Mouse (Mus musculus) hindbrain, embryonic 11.5 days (tissue): ENCODE results near the gene Zfp941. TPM values are rescaled to one million over a fixed set of nuclear protein-coding genes. Genes with fewer than 3 reads are reported as not detected.

Source experiments
- ATAC-seq: fragments of 200-750 bp; cut with Nextera tagmentation; 2 replicates; pipeline ENCODE4 v1.8.0; 2017; ENCODE audit warnings: mild to moderate bottlenecking, moderate TSS enrichment, moderate library complexity; ENCODE audit not compliant: low FRiP score
- DNase-seq: peaks from one replicate; pipeline ENCODE4 v3.0.0-alpha.2; 2015; ENCODE audit warnings: low spot score
- H3K27ac ChIP-seq: fragments of 300-500 bp; sonication (generic); 2 replicates; pipeline ENCODE4 v1.5.1; 2014; ENCODE audit warnings: mild to moderate bottlenecking, low read depth, low read length
- H3K27me3 ChIP-seq: fragments of 300-500 bp; sonication (generic); 2 replicates; pipeline ENCODE4 v1.6.1; 2014; ENCODE audit warnings: mild to moderate bottlenecking, low read length, moderate library complexity, mixed read lengths; ENCODE audit not compliant: control insufficient read depth, insufficient read depth
- H3K36me3 ChIP-seq: fragments of 300-500 bp; sonication (generic); 2 replicates; pipeline ENCODE4 v1.6.1; 2014; ENCODE audit warnings: mild to moderate bottlenecking, low read length, moderate library complexity, mixed read lengths; ENCODE audit not compliant: control insufficient read depth, insufficient read depth
- H3K4me1 ChIP-seq: fragments of 300-500 bp; sonication (generic); replicated peaks from 2 replicates; pipeline ENCODE4 v1.6.1; 2014; ENCODE audit warnings: low read length, mixed read lengths; ENCODE audit not compliant: control insufficient read depth, insufficient read depth
- H3K4me2 ChIP-seq: fragments of 300-500 bp; sonication (generic); replicated peaks from 2 replicates; pipeline ENCODE4 v1.6.1; 2014; ENCODE audit warnings: mild to moderate bottlenecking, low read depth, low read length
- H3K4me3 ChIP-seq: fragments of 300-500 bp; sonication (generic); 2 replicates; pipeline ENCODE4 v1.5.1; 2014; ENCODE audit warnings: low read depth, low read length
- H3K9ac ChIP-seq: fragments of 300-500 bp; sonication (generic); 2 replicates; pipeline ENCODE4 v1.6.1; 2014; ENCODE audit warnings: low read depth, low read length
- H3K9me3 ChIP-seq: fragments of 300-500 bp; sonication (generic); 2 replicates; pipeline ENCODE4 v1.6.1; 2016; ENCODE audit warnings: low read length; ENCODE audit not compliant: control insufficient read depth
- WGBS: fragments of 180-500 bp; shearing (Covaris S2); extraction: QIAGEN DNeasy Blood & Tissue Kit; methylation state at CpG from one replicate; pipeline ENCODE4 v1.1.7; 2014; 5-methylcytosine and 5-hydroxymethylcytosine counted together
- polyA plus RNA-seq: library from polyadenylated mRNA; unstranded; fragments of >200 nt; fragmentation: Nextera tagmentation; extraction: Ambion mirVana; gene quantifications from 2 replicates; pipeline ENCODE4 v1.2.1, GENCODE M21; 2014

The Zfp941 gene
- polyA plus RNA-seq, 1 experiment from 2014 or later, result 8.1 TPM

DNA sequence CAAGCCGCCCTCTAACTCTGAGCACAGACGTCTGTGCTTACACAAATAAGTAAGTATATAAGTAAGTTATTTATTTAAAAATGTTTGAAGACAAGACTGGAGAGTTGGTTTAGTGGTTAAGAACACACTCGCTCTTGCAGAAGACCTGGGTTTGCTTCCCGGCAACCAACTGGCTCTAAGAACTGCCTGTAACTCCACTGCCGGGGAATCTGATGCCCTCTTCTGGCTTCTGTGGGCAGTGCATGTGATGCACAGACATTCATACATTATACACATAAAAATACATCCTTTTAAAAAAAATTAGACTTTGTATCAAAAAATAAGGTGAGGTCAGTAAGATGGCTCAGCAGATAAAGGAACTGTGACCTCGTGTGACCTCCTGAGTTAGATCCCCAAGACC lies 11.5 kb downstream of the Zfp941 start:
- Histone ChIP-seq H3K4me1 (no peaks in the 10 kb centered on the region), H3K4me2 (no peak overlapping the region), H3K27ac (no peak overlapping the region), H3K4me3 (no peak overlapping the region), H3K27me3 (no peaks in the 10 kb centered on the region), H3K9me3 (no peaks in the 10 kb centered on the region), H3K9ac (no peak overlapping the region), H3K36me3 (no peaks in the 10 kb centered on the region)
- ATAC-seq, result no peak
- WGBS, result 89% methylated on average over 6 of the region's 6 CpGs
- no peak for DNase-seq

DNA sequence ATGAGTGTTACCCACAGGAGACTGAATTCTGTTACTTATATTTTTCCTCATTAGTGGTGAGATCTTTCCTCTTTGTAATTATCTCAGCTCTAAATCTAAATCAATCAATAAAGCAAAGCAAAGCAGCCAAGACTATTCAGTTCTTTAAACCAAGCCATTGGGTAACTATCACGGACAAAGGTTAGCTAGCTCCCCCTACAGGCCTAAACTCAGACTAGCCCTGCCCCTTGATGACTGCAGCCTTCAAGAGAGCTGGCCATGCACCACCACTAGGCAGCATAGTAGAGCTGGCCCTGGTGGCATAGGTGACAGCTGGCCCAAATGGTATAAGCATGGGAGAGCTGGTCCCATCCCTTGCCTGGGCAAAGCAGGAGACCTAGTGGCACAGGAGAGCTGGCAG lies 16.3 kb downstream of the Zfp941 start:
- Histone ChIP-seq H3K27me3 (no peaks in the 10 kb centered on the region), H3K9ac (no peak overlapping the region), H3K4me1 (no peaks in the 10 kb centered on the region), H3K4me2 (no peak overlapping the region), H3K27ac (no peak overlapping the region), H3K36me3 (no peaks in the 10 kb centered on the region), H3K4me3 (no peak overlapping the region), H3K9me3 (no peaks in the 10 kb centered on the region)
- ATAC-seq, result no peak
- peak; percentile 46 for DNase-seq
- WGBS, result 16% methylated on average over 1 of the region's 1 CpGs

DNA sequence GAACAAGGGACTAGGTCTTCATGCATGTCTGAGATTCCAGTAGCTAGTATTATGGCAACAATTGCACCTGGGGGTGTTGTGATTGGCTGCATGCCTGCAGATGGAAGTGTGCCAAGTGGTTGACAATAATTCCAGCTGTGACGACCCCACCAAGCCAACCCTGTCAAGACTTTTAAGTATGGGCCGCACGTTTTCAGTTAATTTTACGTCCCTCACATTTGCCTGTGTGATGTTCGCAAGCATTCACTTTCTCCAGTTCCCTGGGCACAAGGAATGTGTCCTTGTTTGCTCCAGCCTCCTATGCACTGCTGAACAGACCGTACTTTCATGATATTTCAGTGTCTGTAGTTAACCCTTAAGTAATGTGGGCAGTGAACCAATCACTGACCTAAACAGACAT lies 19.3 kb downstream of the Zfp941 start:
- no peaks in the 10 kb centered on the region for H3K36me3 ChIP-seq
- no peaks in the 10 kb centered on the region for H3K9me3 ChIP-seq
- no peak overlapping the region for H3K9ac ChIP-seq
- H3K27ac ChIP-seq, result no peak overlapping the region
- H3K4me2 ChIP-seq, result no peak overlapping the region
- WGBS, result 87% methylated on average over 6 of the region's 6 CpGs
- H3K4me1 ChIP-seq, result no peaks in the 10 kb centered on the region
- no peak overlapping the region for H3K4me3 ChIP-seq
- ATAC-seq (no peak), DNase-seq (no peak)
- no peaks in the 10 kb centered on the region for H3K27me3 ChIP-seq

DNA sequence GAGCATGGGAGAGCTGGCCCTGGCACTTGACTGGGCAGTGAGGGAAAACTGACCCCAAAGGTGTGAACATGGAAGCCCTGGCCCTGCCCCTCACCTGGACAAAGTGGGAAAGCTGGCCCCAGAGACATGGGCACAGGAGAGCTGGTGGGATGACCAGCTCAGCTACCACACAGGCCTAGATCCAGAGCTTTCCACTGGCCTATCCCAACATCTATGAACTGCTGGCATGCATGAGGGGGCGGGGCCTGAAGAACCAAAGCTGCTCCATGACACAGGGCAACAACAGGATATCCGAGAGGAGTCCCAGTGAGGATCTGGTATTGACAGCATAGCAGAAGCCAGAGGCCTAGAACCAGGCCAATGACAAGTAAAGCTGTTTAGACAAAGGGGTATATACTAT lies 23.8 kb downstream of the Zfp941 start:
- no peak overlapping the region for H3K27ac ChIP-seq
- H3K9ac ChIP-seq, result no peak overlapping the region
- DNase-seq (no peak), ATAC-seq (no peak)
- no peaks in the 10 kb centered on the region for H3K27me3 ChIP-seq
- H3K36me3 ChIP-seq, result no peaks in the 10 kb centered on the region
- no peaks in the 10 kb centered on the region for H3K9me3 ChIP-seq
- H3K4me2 ChIP-seq, result no peak overlapping the region
- H3K4me1 ChIP-seq, result no peaks in the 10 kb centered on the region
- 76% methylated on average over 2 of the region's 2 CpGs for WGBS
- no peak overlapping the region for H3K4me3 ChIP-seq

DNA sequence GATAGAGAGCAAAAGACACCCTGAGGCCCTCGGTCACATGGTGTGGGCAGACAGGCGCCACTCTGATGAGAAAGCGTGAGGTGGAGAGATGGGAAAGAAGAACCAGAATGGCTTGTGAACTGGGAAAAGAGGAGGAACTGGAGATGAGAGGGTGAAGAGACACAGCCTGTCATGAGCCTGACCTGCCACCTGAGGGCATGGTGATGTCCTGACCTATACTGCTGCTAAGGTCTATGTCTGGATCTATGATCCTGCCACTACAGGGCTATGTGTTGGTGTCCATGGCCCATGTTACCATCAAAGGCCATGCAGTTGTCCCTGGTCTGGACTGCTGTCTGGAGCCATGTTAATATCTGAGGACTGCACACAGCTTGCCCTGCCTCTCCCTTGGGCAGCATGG lies 24.4 kb downstream of the Zfp941 start:
- Histone ChIP-seq H3K4me2 (no peak overlapping the region), H3K4me1 (no peaks in the 10 kb centered on the region), H3K36me3 (no peaks in the 10 kb centered on the region), H3K9ac (no peak overlapping the region), H3K4me3 (no peak overlapping the region), H3K27me3 (no peaks in the 10 kb centered on the region), H3K9me3 (no peaks in the 10 kb centered on the region), H3K27ac (no peak overlapping the region)
- no peak for DNase-seq
- 90% methylated on average over 3 of the region's 3 CpGs for WGBS
- no peak for ATAC-seq

- 77% methylated on average over 4 of the region's 4 CpGs for WGBS
- Histone ChIP-seq H3K9me3 (no peaks in the 10 kb centered on the region), H3K36me3 (no peaks in the 10 kb centered on the region), H3K4me3 (no peak overlapping the region), H3K27me3 (no peaks in the 10 kb centered on the region), H3K4me1 (no peaks in the 10 kb centered on the region), H3K27ac (no peak overlapping the region), H3K4me2 (no peak overlapping the region), H3K9ac (no peak overlapping the region)
- ATAC-seq, result no peak
- no peak for DNase-seq
Observed at GRCm38 (mm10) chr7:140793541-140793940, 28.4 kb downstream of the Zfp941 start.

- Histone ChIP-seq H3K4me1 (no peaks in the 10 kb centered on the region), H3K27me3 (no peaks in the 10 kb centered on the region), H3K9me3 (no peaks in the 10 kb centered on the region), H3K9ac (no peak overlapping the region), H3K4me2 (no peak overlapping the region), H3K4me3 (no peak overlapping the region), H3K27ac (no peak overlapping the region), H3K36me3 (no peaks in the 10 kb centered on the region)
- whole genome bisulfite sequencing, result 91% methylated on average over 7 of the region's 7 CpGs
- DNase-seq, result no peak
- no peak for ATAC-seq
Observed at GRCm38 (mm10) chr7:140788053-140788435, 33.9 kb downstream of the Zfp941 start.

DNA sequence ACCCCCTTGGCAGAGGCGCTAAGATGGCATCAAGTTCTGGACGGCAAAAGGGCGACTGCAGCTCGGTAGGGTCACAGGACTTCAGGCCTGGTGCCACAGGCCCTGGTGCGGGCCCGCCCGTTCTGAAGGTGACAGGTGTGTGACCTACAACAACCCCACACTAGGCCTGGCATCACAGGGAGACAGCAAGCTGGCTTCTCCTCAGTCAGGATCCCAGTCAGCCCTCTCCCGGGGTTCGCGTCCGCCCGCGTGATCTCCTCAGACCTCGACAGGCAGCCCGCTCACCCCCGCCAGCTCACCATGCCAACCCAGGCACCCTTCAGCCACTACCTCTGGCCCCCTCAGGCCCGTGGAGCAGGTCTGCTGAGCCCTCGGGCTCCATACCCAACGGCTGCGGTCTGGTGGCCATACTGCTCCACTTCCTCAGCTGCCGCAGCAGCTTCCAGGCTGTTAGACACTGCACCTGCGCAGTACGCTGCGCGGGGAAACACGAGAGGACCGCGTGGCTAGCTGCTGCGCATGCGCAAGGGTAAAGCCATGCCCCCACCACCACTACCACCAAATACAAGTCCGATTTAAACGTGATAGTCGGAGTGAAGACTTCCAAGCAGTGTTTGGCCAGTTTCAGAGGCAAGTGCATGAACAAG lies 34.4 kb downstream of the Zfp941 start, which contains the start of gene Syce1:
Gene Syce1 (minus strand): TSS at position 447 of the 647 bp plus-strand sequence.
- no peak for DNase-seq
- Histone ChIP-seq H3K27ac (no peak within 1 kb of the TSS), H3K27me3 (no peaks in the 10 kb centered on the region), H3K36me3 (no peaks in the 10 kb centered on the region), H3K9me3 (no peaks in the 10 kb centered on the region), H3K4me2 (no peak within 1 kb of the TSS), H3K4me3 (no peak within 1 kb of the TSS), H3K4me1 (no peaks in the 10 kb centered on the region), H3K9ac (no peak within 1 kb of the TSS)
- WGBS, result 80% methylated on average over 33 of the region's 33 CpGs
- no peak for ATAC-seq

- DNase-seq (no peak), ATAC-seq (no peak)
- H3K9me3 ChIP-seq, result no peaks in the 10 kb centered on the region
- 87% methylated on average over 4 of the region's 4 CpGs for WGBS
- no peak overlapping the region for H3K9ac ChIP-seq
- no peak overlapping the region for H3K4me2 ChIP-seq
- no peaks in the 10 kb centered on the region for H3K36me3 ChIP-seq
- no peak overlapping the region for H3K4me3 ChIP-seq
- no peaks in the 10 kb centered on the region for H3K27me3 ChIP-seq
- H3K27ac ChIP-seq, result no peak overlapping the region
- no peaks in the 10 kb centered on the region for H3K4me1 ChIP-seq
Observed at GRCm38 (mm10) chr7:140780548-140780947, 41.4 kb downstream of the Zfp941 start.
